Mouse (Mus musculus): ENCODE measurements around the gene Abcb1b. TPM values are rescaled to one million over a fixed set of nuclear protein-coding genes. Genes with fewer than 3 reads are reported as not detected.
A peak's percentile ranks its signal among the peaks of the same experiment; 100 is the strongest.
"Not testable (repeated sequence)": the region's sequence is repeated elsewhere in the genome, so short reads cannot be mapped to it uniquely, and the experiment has no call there.

Abcb1b gene
- polyA plus RNA-seq, 1 experiment from 2014 or later, result 0.95 TPM

GRCm38 (mm10) chr5:8813872-8814271 is 15.9 kb downstream of the Abcb1b start:
- ATAC-seq (ENCODE audit: insufficient number of reproducible peaks, low FRiP score, low TSS enrichment, low read depth), result no peak
- Histone ChIP-seq H3K4me3 (ENCODE audit: low read depth, low read length) (no peak overlapping the region), H3K27ac (replicated peaks; ENCODE audit: low read depth, low read length) (no peak overlapping the region), H3K36me3 (ENCODE audit: control insufficient read depth, insufficient read depth, low read length) (no peaks in the 10 kb centered on the region), H3K27me3 (ENCODE audit: control insufficient read depth, insufficient read depth, low read length) (no peaks in the 10 kb centered on the region), H3K9ac (ENCODE audit: low read length) (no peak overlapping the region), H3K9me3 (ENCODE audit: control insufficient read depth, low read length) (no peaks in the 10 kb centered on the region), H3K4me2 (ENCODE audit: low read depth, severe bottlenecking) (no peak overlapping the region), H3K4me1 (ENCODE audit: control insufficient read depth, insufficient read depth, low read length) (no peaks in the 10 kb centered on the region)
- WGBS, result 100% methylated on average over 1 of the region's 1 CpGs
- DNase-seq (ENCODE audit: low spot score), result no peak

GRCm38 (mm10) chr5:8819635-8820591 is 22.0 kb downstream of the Abcb1b start:
- no peak for DNase-seq (ENCODE audit: low spot score)
- H3K4me1 ChIP-seq (ENCODE audit: control insufficient read depth, insufficient read depth, low read length), result no peaks in the 10 kb centered on the region; the same call in 1 of the 2 replicates
- no peak overlapping the region for H3K27ac ChIP-seq (replicated peaks; ENCODE audit: low read depth, low read length)
- no peak for ATAC-seq (ENCODE audit: insufficient number of reproducible peaks, low FRiP score, low TSS enrichment, low read depth)
- no peaks in the 10 kb centered on the region for H3K36me3 ChIP-seq (ENCODE audit: control insufficient read depth, insufficient read depth, low read length)
- H3K4me2 ChIP-seq (ENCODE audit: low read depth, severe bottlenecking), result peak overlapping the region; percentile 35; the same call in 1 of the 2 replicates
- H3K27me3 ChIP-seq (ENCODE audit: control insufficient read depth, insufficient read depth, low read length), result no peaks in the 10 kb centered on the region
- WGBS, result 18% methylated on average over 6 of the region's 8 CpGs
- no peak overlapping the region for H3K4me3 ChIP-seq (ENCODE audit: low read depth, low read length)
- no peaks in the 10 kb centered on the region for H3K9me3 ChIP-seq (ENCODE audit: control insufficient read depth, low read length)
- no peak overlapping the region for H3K9ac ChIP-seq (ENCODE audit: low read length)

GRCm38 (mm10) chr5:8820592-8821104 is 22.7 kb downstream of the Abcb1b start:
- H3K27me3 ChIP-seq (ENCODE audit: control insufficient read depth, insufficient read depth, low read length); H3K36me3 ChIP-seq (ENCODE audit: control insufficient read depth, insufficient read depth, low read length); H3K27ac ChIP-seq (replicated peaks; ENCODE audit: low read depth, low read length); H3K4me1 ChIP-seq (ENCODE audit: control insufficient read depth, insufficient read depth, low read length); H3K4me3 ChIP-seq (ENCODE audit: low read depth, low read length); H3K9ac ChIP-seq (ENCODE audit: low read length); ATAC-seq (ENCODE audit: insufficient number of reproducible peaks, low FRiP score, low TSS enrichment, low read depth); DNase-seq (ENCODE audit: low spot score); H3K9me3 ChIP-seq (ENCODE audit: control insufficient read depth, low read length); H3K4me2 ChIP-seq (ENCODE audit: low read depth, severe bottlenecking): not testable (repeated sequence)
- under 1% methylated on average over 4 of the region's 6 CpGs for WGBS

- ATAC-seq (ENCODE audit: insufficient number of reproducible peaks, low FRiP score, low TSS enrichment, low read depth), result no peak
Observed at GRCm38 (mm10) chr5:8838661-8839438, 40.9 kb downstream of the Abcb1b start.

GRCm38 (mm10) chr5:8839651-8840050 is 41.7 kb downstream of the Abcb1b start:
- WGBS, result 91% methylated on average over 4 of the region's 4 CpGs

More at GRCm38 (mm10) chr5:8838661-8839438, 40.9 kb downstream of the Abcb1b start:
- Histone ChIP-seq H3K4me2 (ENCODE audit: low read depth, severe bottlenecking) (no peak overlapping the region), H3K4me1 (ENCODE audit: control insufficient read depth, insufficient read depth, low read length) (no peaks in the 10 kb centered on the region), H3K9ac (ENCODE audit: low read length) (no peak overlapping the region), H3K27me3 (ENCODE audit: control insufficient read depth, insufficient read depth, low read length) (no peaks in the 10 kb centered on the region), H3K27ac (replicated peaks; ENCODE audit: low read depth, low read length) (no peak overlapping the region), H3K36me3 (ENCODE audit: control insufficient read depth, insufficient read depth, low read length) (no peaks in the 10 kb centered on the region), H3K9me3 (ENCODE audit: control insufficient read depth, low read length) (no peaks in the 10 kb centered on the region), H3K4me3 (ENCODE audit: low read depth, low read length) (no peak overlapping the region)
- WGBS, result 73% methylated on average over 8 of the region's 8 CpGs
- DNase-seq (ENCODE audit: low spot score), result no peak

GRCm38 (mm10) chr5:8840887-8841286 is 42.9 kb downstream of the Abcb1b start:
- H3K4me2 ChIP-seq (ENCODE audit: low read depth, severe bottlenecking), result no peak overlapping the region
- H3K27ac ChIP-seq (replicated peaks; ENCODE audit: low read depth, low read length), result no peak overlapping the region
- H3K27me3 ChIP-seq (ENCODE audit: control insufficient read depth, insufficient read depth, low read length), result no peaks in the 10 kb centered on the region
- ATAC-seq (ENCODE audit: insufficient number of reproducible peaks, low FRiP score, low TSS enrichment, low read depth), result peak; percentile 26; the same call in 1 of the 2 replicates
- H3K36me3 ChIP-seq (ENCODE audit: control insufficient read depth, insufficient read depth, low read length), result no peaks in the 10 kb centered on the region
- H3K4me3 ChIP-seq (ENCODE audit: low read depth, low read length), result no peak overlapping the region
- WGBS, result 32% methylated on average over 5 of the region's 5 CpGs
- peak; percentile 80 for DNase-seq (ENCODE audit: low spot score)
- H3K4me1 ChIP-seq (ENCODE audit: control insufficient read depth, insufficient read depth, low read length), result no peaks in the 10 kb centered on the region
- H3K9me3 ChIP-seq (ENCODE audit: control insufficient read depth, low read length), result no peaks in the 10 kb centered on the region
- no peak overlapping the region for H3K9ac ChIP-seq (ENCODE audit: low read length)

More at GRCm38 (mm10) chr5:8839651-8840050, 41.7 kb downstream of the Abcb1b start:
- Histone ChIP-seq H3K9me3 (ENCODE audit: control insufficient read depth, low read length) (no peaks in the 10 kb centered on the region), H3K9ac (ENCODE audit: low read length) (no peak overlapping the region), H3K4me3 (ENCODE audit: low read depth, low read length) (no peak overlapping the region), H3K27me3 (ENCODE audit: control insufficient read depth, insufficient read depth, low read length) (no peaks in the 10 kb centered on the region), H3K27ac (replicated peaks; ENCODE audit: low read depth, low read length) (no peak overlapping the region), H3K4me1 (ENCODE audit: control insufficient read depth, insufficient read depth, low read length) (no peaks in the 10 kb centered on the region), H3K36me3 (ENCODE audit: control insufficient read depth, insufficient read depth, low read length) (no peaks in the 10 kb centered on the region), H3K4me2 (ENCODE audit: low read depth, severe bottlenecking) (no peak overlapping the region)
- no peak for ATAC-seq (ENCODE audit: insufficient number of reproducible peaks, low FRiP score, low TSS enrichment, low read depth)
- no peak for DNase-seq (ENCODE audit: low spot score)

GRCm38 (mm10) chr5:8842815-8843214 is 44.9 kb downstream of the Abcb1b start:
- no peaks in the 10 kb centered on the region for H3K27me3 ChIP-seq (ENCODE audit: control insufficient read depth, insufficient read depth, low read length)
- no peak overlapping the region for H3K4me2 ChIP-seq (ENCODE audit: low read depth, severe bottlenecking)
- DNase-seq (ENCODE audit: low spot score) (no peak), ATAC-seq (ENCODE audit: insufficient number of reproducible peaks, low FRiP score, low TSS enrichment, low read depth) (no peak)
- H3K27ac ChIP-seq (replicated peaks; ENCODE audit: low read depth, low read length), result no peak overlapping the region
- no peaks in the 10 kb centered on the region for H3K9me3 ChIP-seq (ENCODE audit: control insufficient read depth, low read length)
- no peak overlapping the region for H3K4me3 ChIP-seq (ENCODE audit: low read depth, low read length)
- no peaks in the 10 kb centered on the region for H3K4me1 ChIP-seq (ENCODE audit: control insufficient read depth, insufficient read depth, low read length)
- H3K9ac ChIP-seq (ENCODE audit: low read length), result no peak overlapping the region
- WGBS, result 50% methylated on average over 3 of the region's 3 CpGs
- no peaks in the 10 kb centered on the region for H3K36me3 ChIP-seq (ENCODE audit: control insufficient read depth, insufficient read depth, low read length)

Data from limb, embryonic 11.5 days (tissue).